Mouse (Mus musculus) bone marrow macrophage, adult 2 months (primary cell): ENCODE results near the gene En2.

Experiments
- CTCF ChIP-seq: IDR thresholded peaks from 2 replicates; pipeline ENCODE4 v1.5.1; 2012; ENCODE audit warnings: low read depth, mild to moderate bottlenecking, low read length, moderate library complexity
- POLR2A ChIP-seq: IDR thresholded peaks from 2 replicates; pipeline ENCODE4 v1.6.1; 2012; ENCODE audit warnings: mild to moderate bottlenecking, low read depth, low read length, borderline replicate concordance

- TF ChIP-seq CTCF (no peak), POLR2A (no peak)
Observed at GRCm38 (mm10) chr5:28173674-28174073, 8.2 kb downstream of the En2 start.
